Mouse (Mus musculus) activated CD4-positive, CD25-positive, alpha-beta regulatory T cell, adult 9 weeks (primary cell): ENCODE results near the gene Ano1. TPM values are rescaled to one million over a fixed set of nuclear protein-coding genes. Genes with fewer than 3 reads are reported as not detected.

Experiments used
- polyA plus RNA-seq: library from polyadenylated mRNA; unstranded; fragments of 100-300 nt; shearing (Covaris generic); gene quantifications from one replicate; pipeline ENCODE4 v1.2.1, GENCODE M21; 2017

Gene Ano1
- polyA plus RNA-seq = not detected

GRCm38 (mm10) chr7:144751833-144752232, at the start of gene Ano1:
Gene Ano1, minus strand, starts transcription at chr7:144751974.

GRCm38 (mm10) chr7:144582284-144582980, 169.3 kb downstream of the Ano1 start, which contains the start of gene Fadd:
Gene Fadd, minus strand, starts transcription at chr7:144582463.

GRCm38 (mm10) chr7:144553237-144554122, 198.3 kb downstream of the Ano1 start, which contains the start of gene Ppfia1:
Gene Ppfia1, minus strand, starts transcription at chr7:144553729.

Other genes with a start within 250 kb of the Ano1 start
- 10.1 TPM for gene Ppfia1, start 198.2 kb downstream of the Ano1 start, polyA plus RNA-seq
- 3.6 TPM for gene Fadd, start 169.5 kb downstream of the Ano1 start, polyA plus RNA-seq
- not detected for gene Fgf3, start 86.1 kb upstream of the Ano1 start, polyA plus RNA-seq
- not detected for gene Fgf4, start 95.4 kb upstream of the Ano1 start, polyA plus RNA-seq
- not detected for gene Fgf15, start 144.6 kb upstream of the Ano1 start, polyA plus RNA-seq
- 29.3 TPM for gene LTO1, start 163.1 kb upstream of the Ano1 start, polyA plus RNA-seq
- 0.49 TPM for gene Ccnd1, start 188.0 kb upstream of the Ano1 start, polyA plus RNA-seq